Mouse (Mus musculus) heart, postnatal 36 days (tissue): ENCODE data around the gene Pde10a. TPM values are rescaled to one million over a fixed set of nuclear protein-coding genes. Genes with fewer than 3 reads are reported as not detected.

ENCODE experiments used
- DNase-seq, 2 experiments: peaks; one replicate each; pipeline ENCODE4 v3.0.0; 2021 to 2022
- intact Hi-C: fragments of 180-260 bp; cut with DNase I; formaldehyde crosslinking; loops from one replicate; pipeline ENCODE4 v1.15.1; 2025
- total RNA-seq, 2 experiments: library from RNA; stranded (reverse); gene quantifications; 2 replicates each; pipeline ENCODE4 v1.2.3; 2021

The Pde10a gene
- total RNA-seq, 2 experiments from 2014 or later: 2.7 to 3.5 TPM

DNA sequence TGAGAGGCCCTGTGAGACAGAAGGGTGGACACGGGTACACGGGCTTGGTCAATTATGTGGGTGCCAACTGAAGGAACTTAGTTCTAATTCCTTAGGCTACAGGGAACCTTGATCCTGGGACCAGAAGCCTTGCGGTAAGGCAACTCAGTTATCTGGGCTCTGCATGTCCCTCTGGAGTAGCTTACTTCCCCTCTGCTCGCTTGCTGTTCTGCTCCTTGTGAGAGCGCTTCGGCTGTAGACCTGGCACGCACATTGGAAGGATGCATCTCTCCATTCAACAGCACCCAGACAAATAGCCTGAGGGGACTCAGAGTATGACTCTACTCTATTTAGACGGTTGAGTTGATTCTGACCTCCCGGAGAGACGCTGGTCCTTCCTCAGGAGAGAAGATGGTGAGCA is 344.1 kb downstream of the Pde10a start:
- no peak for DNase-seq
- intact Hi-C loops: no loop called here

DNA sequence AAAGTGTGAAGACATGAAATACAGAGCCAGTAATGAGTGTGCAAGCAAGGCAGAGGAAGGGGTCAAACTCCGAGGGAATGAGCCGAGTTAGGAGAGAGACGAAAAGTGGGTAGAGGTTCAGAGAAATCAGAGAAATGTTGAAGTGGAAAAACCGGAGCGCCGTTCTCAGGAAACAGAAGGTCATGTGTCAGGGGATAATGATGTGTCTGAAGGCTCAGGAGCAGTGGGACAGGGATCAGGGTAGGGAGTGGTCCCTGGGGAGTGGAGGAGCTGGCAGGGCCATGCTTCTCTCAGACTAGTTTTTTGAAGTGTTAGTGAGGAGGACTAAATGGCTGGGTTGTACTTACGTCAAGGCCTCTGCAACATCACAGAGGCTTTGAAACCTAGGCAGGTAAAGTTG is 345.7 kb downstream of the Pde10a start:
- intact Hi-C loops: no loop called here
- DNase-seq: no peak

DNA sequence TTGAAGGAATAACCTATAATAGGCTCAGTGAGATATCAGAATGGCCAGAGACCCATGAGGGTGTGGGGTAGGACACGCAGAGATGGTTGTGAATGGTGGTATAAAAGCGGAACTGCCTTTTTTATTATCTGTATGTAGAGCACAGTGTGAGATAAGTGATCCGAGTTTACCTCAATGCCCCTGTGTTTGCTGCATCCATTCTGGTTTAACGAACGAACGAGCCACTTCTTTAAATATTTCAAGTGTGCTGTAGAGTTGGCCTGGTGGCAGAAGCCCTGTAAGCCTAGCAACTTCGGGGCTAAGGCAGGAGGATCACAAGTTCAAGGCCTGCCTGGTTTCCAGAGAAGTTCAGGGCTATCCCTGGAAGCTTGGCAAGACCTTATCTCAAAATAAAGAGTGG is 346.2 kb downstream of the Pde10a start:
- DNase-seq: no peak
- intact Hi-C loops: no loop called here

DNA sequence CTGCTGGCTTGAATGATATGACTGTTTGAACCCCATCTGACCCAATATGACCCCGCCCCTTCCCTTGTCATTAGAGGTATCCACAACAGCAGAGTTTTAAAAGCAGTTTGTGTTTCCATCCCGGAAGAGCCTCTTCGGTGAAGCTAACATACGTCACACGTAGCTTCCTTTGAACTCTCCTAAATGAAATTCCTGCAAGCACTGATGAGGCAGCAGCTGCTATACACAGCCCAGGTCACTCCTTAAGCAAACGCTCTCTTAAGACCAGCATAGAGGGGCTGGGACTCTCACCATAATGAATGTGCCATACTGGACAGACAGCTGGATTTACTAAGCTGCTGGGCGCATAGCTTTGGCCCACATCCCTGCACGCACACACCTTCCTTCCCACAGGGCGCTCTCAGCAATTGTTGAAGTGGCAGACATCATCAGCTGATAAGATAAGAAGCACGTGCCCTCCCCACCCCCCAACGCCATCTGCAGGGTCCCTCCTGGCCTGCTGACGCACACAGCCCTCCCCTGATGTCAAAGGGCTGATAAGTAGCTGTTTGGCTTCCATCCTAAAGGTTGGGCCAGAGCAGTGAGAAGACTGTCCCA is 346.9 kb downstream of the Pde10a start:
- intact Hi-C loops: loop anchor here (2.0 kb wide), 1 partner anchor 65 kb away; no protein-coding TSS in a partner anchor
- DNase-seq: peak; percentile 27 to 32

DNA sequence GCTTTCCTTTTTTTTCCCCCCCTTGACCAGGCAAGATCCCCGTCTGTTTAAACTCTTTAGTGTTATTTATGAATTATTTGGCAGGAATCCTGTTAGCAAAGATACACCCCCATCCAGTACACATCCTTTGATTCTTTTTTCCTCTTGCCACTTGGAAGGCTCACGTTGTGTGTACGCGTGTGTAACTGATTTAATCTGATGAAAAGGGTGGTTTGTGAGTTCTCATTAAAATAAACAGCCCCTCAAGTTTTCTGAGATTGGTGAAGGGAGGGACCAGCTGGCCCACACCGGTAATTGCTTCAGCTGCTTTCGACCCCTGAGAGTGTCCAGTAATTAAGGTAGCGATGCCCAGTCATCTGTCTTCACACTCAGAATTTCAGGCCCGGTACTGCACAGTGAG is 347.4 kb downstream of the Pde10a start:
- DNase-seq: no peak
- intact Hi-C loops: loop anchor here (2.0 kb wide), 1 partner anchor 66 kb away; no protein-coding TSS in a partner anchor

DNA sequence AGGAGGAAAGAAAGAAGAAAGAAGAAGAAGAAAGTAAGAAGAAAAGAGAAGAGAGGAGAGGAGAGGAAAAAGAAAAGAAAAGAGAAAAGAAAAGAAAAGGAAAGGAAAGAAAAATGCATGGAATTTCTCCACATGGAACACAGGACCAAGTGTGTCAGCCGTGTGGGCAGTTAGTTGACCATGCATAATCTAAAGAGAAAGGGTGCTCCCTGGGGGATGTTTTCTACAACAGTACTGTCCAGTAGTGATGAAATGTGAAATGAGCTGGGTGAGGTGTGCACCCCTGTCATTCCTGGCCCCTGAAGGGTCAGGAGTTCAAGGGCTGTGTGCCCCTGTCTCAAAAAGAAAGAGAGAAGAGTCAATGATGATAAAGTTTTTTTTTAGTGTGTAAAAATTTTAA is 352.9 kb downstream of the Pde10a start:
- DNase-seq: no peak
- intact Hi-C loops: no loop called here

DNA sequence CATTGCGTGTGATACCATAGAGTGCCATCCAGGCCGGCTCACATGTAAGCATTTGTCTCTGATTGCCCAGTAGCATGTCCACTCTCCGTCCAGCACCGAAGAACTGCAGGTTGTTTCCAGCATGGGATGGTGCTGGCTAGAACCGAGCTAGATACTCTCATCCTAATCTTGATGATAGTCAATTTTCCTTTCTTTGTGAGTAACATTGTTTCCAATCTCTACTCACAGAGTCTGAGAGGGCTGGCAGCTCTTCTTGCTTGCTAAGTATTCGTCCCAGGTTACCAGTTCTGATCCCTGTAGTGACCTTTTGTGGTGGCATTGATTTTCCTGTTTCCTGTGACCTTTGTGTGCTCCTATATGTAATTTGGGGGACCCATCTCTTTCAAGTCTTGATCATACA is 356.5 kb downstream of the Pde10a start:
- DNase-seq: no peak
- intact Hi-C loops: no loop called here

DNA sequence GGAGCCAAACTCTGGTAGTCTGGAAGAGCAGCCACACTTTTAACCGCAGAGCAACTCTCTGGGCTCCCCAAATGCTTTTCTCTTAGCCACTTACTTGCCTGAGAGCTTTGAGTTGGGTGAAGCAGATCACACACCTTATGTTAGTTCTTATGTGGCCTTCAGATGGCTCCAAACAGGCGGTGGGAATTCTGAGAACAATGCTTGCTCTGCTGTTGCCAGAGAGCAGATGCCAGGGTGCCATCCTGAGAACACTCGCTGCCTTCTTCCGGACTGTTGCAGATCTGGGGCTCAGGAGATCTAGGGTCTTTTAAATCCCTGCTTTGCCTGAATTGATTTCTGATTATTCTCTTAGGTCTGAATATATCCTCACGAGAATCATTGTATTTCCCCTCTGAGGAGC is 359.5 kb downstream of the Pde10a start:
- intact Hi-C loops: no loop called here
- no peak for DNase-seq

DNA sequence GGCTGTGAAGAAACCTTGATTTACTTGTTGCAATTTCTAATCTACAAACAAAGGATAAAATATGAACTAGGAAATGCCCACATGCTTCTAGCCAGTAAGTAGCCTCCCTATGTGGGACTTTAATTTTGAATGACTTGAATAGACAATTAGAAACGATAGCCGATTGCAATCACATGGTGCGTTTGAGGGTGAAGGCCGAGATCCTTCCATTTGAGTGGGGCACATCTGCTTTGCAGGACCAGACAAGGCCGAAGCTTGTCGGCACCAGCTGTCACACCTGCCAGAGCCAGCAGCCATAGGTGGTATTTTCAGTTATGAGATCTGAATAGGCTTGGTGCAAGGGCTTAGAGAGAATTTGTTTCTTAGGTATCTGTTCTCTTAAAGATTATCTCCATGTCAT is 360.7 kb downstream of the Pde10a start:
- intact Hi-C loops: no loop called here
- no peak for DNase-seq

DNA sequence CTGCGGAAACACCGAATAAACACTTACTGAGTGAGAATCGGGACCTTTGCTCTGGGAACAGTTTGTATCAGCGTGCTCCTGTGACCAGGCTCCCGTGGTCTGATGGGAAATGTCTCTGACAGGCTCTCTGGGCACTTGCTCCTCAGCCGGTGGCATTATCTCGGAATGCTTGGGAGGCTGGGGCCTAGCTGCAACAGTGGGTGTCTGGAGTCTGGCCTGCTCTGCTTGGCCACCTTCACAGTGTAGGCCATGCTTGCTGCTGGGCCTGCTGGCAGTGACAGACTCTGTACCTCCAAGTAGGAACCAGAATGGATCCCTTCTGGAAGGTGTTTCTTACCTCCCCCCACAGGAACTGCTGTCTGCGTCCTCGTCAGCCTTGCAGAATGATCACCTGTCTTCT is 362.9 kb downstream of the Pde10a start:
- DNase-seq: no peak
- intact Hi-C loops: no loop called here

DNA sequence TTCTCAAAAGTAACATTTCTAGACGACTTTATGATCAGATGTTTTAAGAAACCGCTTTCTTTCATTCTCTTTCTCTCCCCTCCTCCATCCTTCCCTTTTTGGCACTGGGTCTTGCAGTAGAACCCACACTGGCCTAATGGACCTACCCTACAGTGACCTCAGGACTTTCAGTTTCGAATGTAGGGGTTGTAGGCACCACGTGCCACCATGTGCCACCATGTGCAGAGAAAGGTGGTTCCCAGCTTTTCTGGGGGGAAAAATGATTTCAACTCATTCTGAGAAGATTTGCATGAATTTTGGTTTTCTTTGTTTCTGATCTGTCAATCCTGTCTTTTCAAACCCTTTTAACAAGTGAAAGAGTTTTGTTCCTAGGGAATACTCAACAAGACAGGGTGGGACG is 363.5 kb downstream of the Pde10a start:
- no peak for DNase-seq
- intact Hi-C loops: no loop called here

DNA sequence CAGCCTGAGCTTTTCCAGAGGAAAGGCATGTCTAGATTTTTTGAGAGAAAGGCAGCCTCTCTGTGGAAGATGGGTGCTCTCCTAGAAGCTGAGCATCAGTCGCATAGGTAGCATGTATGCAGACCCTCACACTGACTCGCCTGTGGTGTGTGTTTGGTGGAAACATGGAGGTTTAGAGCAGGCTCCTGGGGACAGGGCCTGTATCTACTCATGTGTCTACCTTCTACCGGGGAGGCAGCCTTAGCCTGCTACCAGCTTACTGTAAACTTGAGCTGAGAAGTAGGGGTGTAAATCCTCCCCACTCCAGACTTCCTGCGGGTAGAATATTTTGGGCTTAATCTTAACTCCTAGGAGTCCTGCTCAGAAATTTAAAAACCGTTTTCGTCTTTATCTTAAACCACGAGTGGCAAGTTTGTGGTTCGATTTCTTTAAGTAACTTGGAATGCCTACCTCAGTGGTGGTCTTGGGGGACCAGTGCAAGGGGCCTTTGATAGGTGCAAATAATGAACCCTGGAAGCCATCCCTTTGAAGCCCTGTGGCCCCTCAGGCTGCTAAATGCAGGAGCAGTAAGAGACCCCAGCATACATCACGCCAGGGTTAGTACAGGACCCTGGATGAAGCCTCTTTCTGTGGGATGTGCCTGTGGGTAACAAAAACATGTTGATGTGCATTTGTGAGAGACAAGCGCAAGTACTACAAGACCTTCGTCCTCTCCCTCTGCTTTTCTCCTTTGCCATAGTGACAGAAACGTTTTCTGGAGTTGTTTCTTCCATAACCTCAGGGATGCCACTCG is 367.2 kb downstream of the Pde10a start:
- DNase-seq: no peak
- intact Hi-C loops: no loop called here

DNA sequence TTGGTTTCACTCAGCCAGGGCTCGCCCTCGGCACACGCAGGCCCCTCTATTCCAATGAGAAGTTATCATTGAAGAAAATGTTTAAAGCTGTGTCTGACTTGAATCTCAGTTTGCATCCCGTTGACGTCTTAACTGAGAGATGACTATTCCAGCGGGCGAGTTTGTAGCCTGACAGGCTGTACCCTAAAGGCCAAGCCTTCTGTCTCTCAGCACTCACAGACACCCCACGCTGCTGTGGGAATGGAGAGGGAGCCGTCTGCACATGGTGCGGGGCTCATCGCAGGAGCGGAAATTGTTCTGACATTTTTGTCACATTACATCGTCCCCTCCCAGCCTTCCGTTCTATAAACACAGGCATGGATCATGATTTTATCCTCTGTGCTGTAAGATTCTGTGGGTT is 370.8 kb downstream of the Pde10a start:
- no peak for DNase-seq
- intact Hi-C loops: no loop called here

DNA sequence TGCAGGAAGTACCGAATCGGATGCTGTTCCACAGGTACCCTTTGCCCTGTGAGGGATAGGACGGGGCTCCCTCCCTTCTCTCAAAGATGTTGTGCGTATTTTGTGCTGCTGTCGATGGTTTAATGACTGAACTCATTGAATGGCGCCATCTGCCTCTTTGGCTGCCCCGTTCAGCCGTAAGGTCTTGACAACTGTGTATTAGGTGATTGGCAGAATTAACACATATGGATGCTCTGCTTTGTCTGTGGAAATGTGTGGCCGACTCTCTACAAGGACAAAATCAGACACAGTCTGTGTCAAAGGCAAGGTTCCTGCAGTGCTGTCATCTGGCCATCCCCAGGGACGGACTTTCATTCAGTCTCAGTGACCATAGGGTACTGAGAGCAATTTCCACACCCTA is 372.6 kb downstream of the Pde10a start:
- DNase-seq: no peak
- intact Hi-C loops: no loop called here

DNA sequence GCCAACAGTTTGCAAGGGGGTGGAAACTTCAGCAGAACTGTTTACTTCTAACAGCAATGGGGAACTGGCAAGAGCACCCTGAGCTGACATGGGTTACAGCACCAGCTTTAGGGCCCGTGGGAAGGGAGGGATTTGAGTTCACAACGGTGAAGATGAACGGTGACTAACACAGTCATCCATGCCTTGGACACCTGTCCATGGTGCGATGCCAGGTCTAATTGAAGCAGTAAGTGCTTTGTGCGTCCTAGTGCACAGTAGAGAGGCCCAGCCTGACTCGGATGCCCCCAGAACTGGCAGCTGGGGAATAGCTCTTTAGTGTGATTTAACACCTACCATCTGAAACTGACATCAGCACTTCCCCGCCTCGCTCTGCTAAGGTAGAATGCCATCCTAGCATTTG is 373.0 kb downstream of the Pde10a start:
- no peak for DNase-seq
- intact Hi-C loops: no loop called here

DNA sequence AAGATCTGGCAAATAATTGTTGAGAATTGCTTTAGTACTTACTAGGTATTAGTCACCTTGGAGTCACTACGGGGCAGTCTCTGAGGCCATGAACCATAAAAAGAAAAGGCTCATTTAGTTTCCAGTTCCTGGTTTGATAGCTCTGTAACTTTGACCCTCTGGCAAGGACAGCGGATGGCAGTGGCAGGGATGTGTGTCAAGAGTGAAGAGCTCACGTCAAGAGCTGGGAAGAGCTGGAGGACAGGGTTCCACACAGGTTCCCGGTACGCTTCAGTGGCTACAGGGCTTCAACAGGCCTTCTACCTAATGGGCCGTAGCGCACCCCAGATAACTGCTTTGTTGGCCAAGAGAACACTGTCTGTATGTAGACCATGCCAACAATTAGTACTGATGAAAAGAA is 374.0 kb downstream of the Pde10a start:
- DNase-seq: no peak
- intact Hi-C loops: no loop called here

DNA sequence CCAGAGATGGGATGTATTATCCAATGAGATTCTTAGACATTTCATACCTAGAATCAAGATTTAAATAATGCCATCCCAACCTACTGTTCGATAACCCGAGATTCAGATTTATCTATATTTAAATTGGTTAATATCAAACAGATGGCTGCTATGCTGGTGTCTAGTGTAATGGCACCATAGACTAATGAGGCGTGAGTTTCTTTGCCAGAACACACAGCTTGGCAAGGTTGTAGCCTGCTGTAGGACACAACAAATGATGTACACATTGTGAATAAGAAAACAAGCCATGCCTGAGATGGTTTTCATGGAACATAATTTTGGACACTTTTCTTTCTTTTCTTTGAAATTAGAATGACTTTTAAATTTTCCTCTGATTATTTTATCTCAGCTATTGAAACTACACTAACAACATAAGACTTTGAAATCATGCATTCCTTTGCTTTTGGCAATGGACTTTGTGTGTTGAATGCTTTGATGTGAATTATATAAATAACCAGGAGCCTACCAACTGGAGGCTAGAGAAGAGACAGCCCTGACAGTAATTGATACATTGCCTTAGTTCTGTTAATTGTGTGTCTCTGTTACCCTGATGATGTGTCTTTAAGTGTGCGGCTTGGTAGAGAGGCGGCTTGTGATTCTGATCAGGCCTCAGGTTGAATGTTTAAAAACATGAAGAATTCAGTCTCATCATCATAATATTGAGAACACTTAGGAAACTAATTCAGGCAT is 378.5 kb downstream of the Pde10a start:
- DNase-seq: no peak
- intact Hi-C loops: no loop called here

DNA sequence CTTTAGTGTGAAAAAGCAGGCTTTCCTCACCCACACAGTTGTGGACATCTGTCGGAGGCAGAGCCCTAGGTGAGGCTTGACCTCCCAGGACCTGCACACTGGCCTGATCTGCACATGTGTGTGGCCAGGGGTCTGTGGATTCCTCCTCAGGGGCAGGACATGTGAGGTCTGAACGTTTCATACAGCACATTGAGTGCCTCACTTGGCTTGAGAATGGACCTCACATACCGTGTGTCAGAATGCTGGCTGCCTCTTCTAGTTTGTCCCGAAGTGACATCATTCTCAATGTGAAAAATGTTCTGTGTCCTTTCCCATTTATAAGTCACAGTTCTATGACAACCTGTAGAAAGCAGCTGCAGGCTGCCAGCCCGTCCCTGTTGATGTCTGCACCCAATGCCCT is 385.4 kb downstream of the Pde10a start:
- DNase-seq: no peak
- intact Hi-C loops: no loop called here

DNA sequence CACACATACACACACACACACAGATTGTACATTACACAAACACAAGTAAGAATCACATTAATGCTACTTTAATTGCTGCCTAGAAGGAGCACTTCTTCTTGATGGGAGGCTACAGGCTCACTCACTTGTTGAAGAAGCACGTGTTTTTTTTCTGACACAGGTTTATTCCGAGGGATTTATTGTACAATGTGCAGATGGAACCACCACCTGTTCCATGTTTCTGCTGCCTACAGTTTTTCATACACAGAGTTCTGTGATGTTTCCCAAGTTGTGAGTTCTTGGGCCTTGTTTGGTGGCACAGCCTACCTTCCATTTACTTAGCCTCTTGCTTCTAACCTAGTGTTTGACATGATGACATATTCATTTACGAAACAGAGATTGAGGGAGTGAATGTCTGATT is 387.8 kb downstream of the Pde10a start:
- DNase-seq: no peak
- intact Hi-C loops: no loop called here

DNA sequence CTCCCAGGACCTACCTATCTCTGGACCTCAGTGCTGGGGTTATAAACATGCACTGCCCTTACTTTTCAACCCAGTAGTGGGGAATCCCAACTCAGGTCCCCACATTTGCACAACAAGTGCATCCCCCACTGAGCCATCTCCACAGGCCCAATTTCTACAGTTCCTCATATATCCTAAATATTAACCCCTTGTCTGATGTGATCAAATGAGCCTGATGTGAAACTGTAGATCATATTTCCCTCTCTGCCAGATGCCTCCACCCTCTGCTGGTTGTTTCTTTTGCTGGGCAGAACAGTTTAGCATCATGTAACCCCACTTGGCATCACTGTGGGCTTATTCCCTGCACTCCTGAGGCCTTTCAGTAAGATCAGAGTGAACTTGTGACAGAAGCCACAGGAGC is 390.5 kb downstream of the Pde10a start:
- no peak for DNase-seq
- intact Hi-C loops: no loop called here

DNA sequence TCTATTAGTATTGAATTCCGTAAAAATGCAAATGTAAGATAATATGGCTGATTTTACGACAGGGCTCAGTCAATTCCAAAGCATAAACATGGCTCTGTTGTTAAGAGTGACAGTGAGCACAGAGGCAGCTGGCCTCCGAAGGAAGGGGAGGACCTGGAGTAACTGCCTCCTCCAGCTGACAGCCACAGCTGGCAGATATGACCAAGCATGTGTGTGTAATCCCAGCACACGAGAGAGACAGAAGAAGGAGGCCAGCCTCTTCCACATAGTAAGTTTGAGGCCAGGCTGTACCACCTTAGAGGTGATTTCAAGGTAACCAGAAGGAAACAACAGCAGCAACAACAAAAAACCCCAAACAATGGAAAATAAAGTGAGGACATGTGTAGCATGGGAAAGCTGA is 397.9 kb downstream of the Pde10a start:
- no peak for DNase-seq
- intact Hi-C loops: no loop called here

DNA sequence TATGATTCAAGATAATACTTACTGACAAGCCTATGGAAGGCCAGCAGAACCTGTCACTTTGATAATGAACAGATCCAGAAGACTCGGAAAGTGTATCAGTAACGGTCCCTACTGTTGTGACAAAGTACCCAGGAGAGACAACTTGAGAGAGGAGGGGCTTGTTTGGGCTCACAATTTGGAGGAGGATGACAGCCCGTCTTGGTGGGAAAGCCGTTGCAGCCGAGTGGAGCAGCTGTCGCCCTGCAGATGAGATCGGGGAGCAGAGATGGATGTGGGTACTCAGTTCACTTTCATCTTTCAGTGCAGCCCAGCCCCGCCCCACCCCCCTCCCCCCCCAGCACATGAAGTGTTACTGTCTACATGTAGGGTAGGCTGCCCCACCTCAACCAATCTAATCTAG is 398.6 kb downstream of the Pde10a start:
- intact Hi-C loops: no loop called here
- DNase-seq: no peak
